Mouse (Mus musculus) embryonic fibroblast, embryonic 13.5 days (primary cell): Measurements from ENCODE around the gene Idnk.

Source experiments
- CTCF ChIP-seq: IDR thresholded peaks from 2 replicates; pipeline ENCODE4 v1.5.1; 2011; ENCODE audit warnings: mild to moderate bottlenecking, control low read depth, low read length, moderate library complexity, borderline replicate concordance; ENCODE audit not compliant: insufficient read depth
- POLR2A ChIP-seq: IDR thresholded peaks from 2 replicates; pipeline ENCODE4 v1.6.1; 2011; ENCODE audit warnings: low read depth, mild to moderate bottlenecking, control low read depth, low read length, moderate library complexity

- TF ChIP-seq CTCF (no peak), POLR2A (no peak)
These were observed 10.7 kb downstream of the Idnk start for GRCm38 (mm10) chr13:58168119-58168518.
